Mouse (Mus musculus) limb, embryonic 11.5 days (tissue): ENCODE results near the gene Prr13. TPM values are rescaled to one million over a fixed set of nuclear protein-coding genes. Genes with fewer than 3 reads are reported as not detected.

ENCODE experiments used
- ATAC-seq: fragments of 200-750 bp; cut with Nextera tagmentation; 2 replicates; pipeline ENCODE4 v1.8.0; 2017; ENCODE audit warnings: low read depth; ENCODE audit not compliant: insufficient number of reproducible peaks, low FRiP score, low TSS enrichment
- DNase-seq: peaks from one replicate; pipeline ENCODE4 v3.0.0-alpha.2; 2015; ENCODE audit warnings: low spot score
- H3K27ac ChIP-seq: fragments of 300-500 bp; sonication (generic); replicated peaks from 2 replicates; pipeline ENCODE4 v1.5.1; 2014; ENCODE audit warnings: low read depth, mild to moderate bottlenecking, low read length
- H3K27me3 ChIP-seq: fragments of 300-500 bp; sonication (generic); 2 replicates; pipeline ENCODE4 v1.6.1; 2014; ENCODE audit warnings: mild to moderate bottlenecking, low read length, mixed read lengths; ENCODE audit not compliant: control insufficient read depth, insufficient read depth
- H3K36me3 ChIP-seq: fragments of 300-500 bp; sonication (generic); 2 replicates; pipeline ENCODE4 v1.6.1; 2014; ENCODE audit warnings: mild to moderate bottlenecking, low read length, moderate library complexity, mixed read lengths; ENCODE audit not compliant: control insufficient read depth, insufficient read depth
- H3K4me1 ChIP-seq: fragments of 300-500 bp; sonication (generic); 2 replicates; pipeline ENCODE4 v1.6.1; 2014; ENCODE audit warnings: low read length, mixed read lengths; ENCODE audit not compliant: control insufficient read depth, insufficient read depth
- H3K4me2 ChIP-seq: fragments of 300-500 bp; sonication (generic); 2 replicates; pipeline ENCODE4 v1.6.1; 2014; ENCODE audit warnings: low read depth, mild to moderate bottlenecking, moderate library complexity; ENCODE audit not compliant: severe bottlenecking
- H3K4me3 ChIP-seq: fragments of 300-500 bp; sonication (generic); 2 replicates; pipeline ENCODE4 v1.5.1; 2014; ENCODE audit warnings: low read depth, low read length
- H3K9ac ChIP-seq: fragments of 300-500 bp; sonication (generic); 2 replicates; pipeline ENCODE4 v1.6.1; 2014; ENCODE audit warnings: mild to moderate bottlenecking, low read length
- H3K9me3 ChIP-seq: fragments of 300-500 bp; sonication (generic); 2 replicates; pipeline ENCODE4 v1.6.1; 2016; ENCODE audit warnings: low read length; ENCODE audit not compliant: control insufficient read depth
- WGBS: fragments of 180-500 bp; shearing (Covaris S2); extraction: QIAGEN DNeasy Blood & Tissue Kit; methylation state at CpG from one replicate; pipeline ENCODE4 v1.1.7; 2014; 5-methylcytosine and 5-hydroxymethylcytosine counted together
- polyA plus RNA-seq: library from polyadenylated mRNA; unstranded; fragments of >200 nt; fragmentation: Nextera tagmentation; extraction: Ambion mirVana; gene quantifications from 2 replicates; pipeline ENCODE4 v1.2.1, GENCODE M21; 2014

Prr13 gene
- polyA plus RNA-seq: 79.5 and 80.9 TPM in 2 replicates

GRCm38 (mm10) chr15:102458904-102459317, at the start of gene Prr13:
Gene Prr13, plus strand, starts transcription at chr15:102459028.
- peak; percentile 89 for DNase-seq
- no peaks in the 10 kb centered on the region for H3K9me3 ChIP-seq
- no peaks in the 10 kb centered on the region for H3K27me3 ChIP-seq
- peak within 1 kb of the TSS; percentile 51 for H3K4me2 ChIP-seq
- H3K4me1 ChIP-seq: no peaks in the 10 kb centered on the region
- peak within 1 kb of the TSS; percentile 24 for H3K9ac ChIP-seq
- no peaks in the 10 kb centered on the region for H3K36me3 ChIP-seq
- H3K27ac ChIP-seq: no peak within 1 kb of the TSS
- ATAC-seq: peak; percentile 71; the same call in 1 of the 2 replicates
- peak within 1 kb of the TSS; percentile 42 for H3K4me3 ChIP-seq
- WGBS: under 1% methylated on average over 19 of the region's 19 CpGs

GRCm38 (mm10) chr15:102409286-102409685, 49.5 kb upstream of the Prr13 start:
- Histone ChIP-seq H3K4me2 (peak overlapping the region; percentile 15; the same call in 1 of the 2 replicates), H3K27me3 (no peaks in the 10 kb centered on the region), H3K27ac (no peak overlapping the region), H3K36me3 (peaks cover 38% of the 10 kb centered on the region), H3K4me3 (no peak overlapping the region), H3K9me3 (no peaks in the 10 kb centered on the region), H3K4me1 (peaks cover 14% of the 10 kb centered on the region; the same call in 1 of the 2 replicates), H3K9ac (no peak overlapping the region)
- DNase-seq: no peak
- ATAC-seq: no peak
- 99% methylated on average over 3 of the region's 3 CpGs for WGBS

- no peak for DNase-seq
- ATAC-seq: no peak
- Histone ChIP-seq H3K4me2 (peak overlapping the region; percentile 5; the same call in 1 of the 2 replicates), H3K27ac (no peak overlapping the region), H3K9me3 (no peaks in the 10 kb centered on the region), H3K9ac (no peak overlapping the region), H3K4me3 (no peak overlapping the region), H3K36me3 (peaks cover 40% of the 10 kb centered on the region), H3K4me1 (peaks cover 14% of the 10 kb centered on the region; the same call in 1 of the 2 replicates), H3K27me3 (no peaks in the 10 kb centered on the region)
- 96% methylated on average over 1 of the region's 1 CpGs for WGBS
Measured at GRCm38 (mm10) chr15:102411077-102411476, 47.8 kb upstream of the Prr13 start.

- Histone ChIP-seq H3K4me3 (no peak overlapping the region), H3K4me2 (no peak overlapping the region), H3K9ac (no peak overlapping the region), H3K36me3 (peaks cover 29% of the 10 kb centered on the region), H3K27ac (no peak overlapping the region), H3K4me1 (peaks cover 7% of the 10 kb centered on the region; the same call in 1 of the 2 replicates), H3K9me3 (no peaks in the 10 kb centered on the region), H3K27me3 (no peaks in the 10 kb centered on the region)
- DNase-seq: no peak
- no peak for ATAC-seq
Measured at GRCm38 (mm10) chr15:102413687-102414086, 45.1 kb upstream of the Prr13 start.

- no peak overlapping the region for H3K4me3 ChIP-seq
- no peak for ATAC-seq
- H3K9me3 ChIP-seq: no peaks in the 10 kb centered on the region
- H3K27me3 ChIP-seq: no peaks in the 10 kb centered on the region
- no peaks in the 10 kb centered on the region for H3K4me1 ChIP-seq
- no peak overlapping the region for H3K9ac ChIP-seq
- peaks cover 6% of the 10 kb centered on the region for H3K36me3 ChIP-seq
- WGBS: 92% methylated on average over 2 of the region's 2 CpGs
- no peak for DNase-seq
- no peak overlapping the region for H3K4me2 ChIP-seq
- no peak overlapping the region for H3K27ac ChIP-seq
Measured at GRCm38 (mm10) chr15:102417524-102417923, 41.3 kb upstream of the Prr13 start.

GRCm38 (mm10) chr15:102420986-102421385, 37.8 kb upstream of the Prr13 start:
- Histone ChIP-seq H3K4me3 (no peak overlapping the region), H3K4me1 (no peaks in the 10 kb centered on the region), H3K27me3 (no peaks in the 10 kb centered on the region), H3K36me3 (peaks cover under 1% of the 10 kb centered on the region; the same call in 1 of the 2 replicates), H3K9ac (no peak overlapping the region), H3K9me3 (no peaks in the 10 kb centered on the region), H3K4me2 (no peak overlapping the region), H3K27ac (no peak overlapping the region)
- DNase-seq (no peak), ATAC-seq (no peak)
- 68% methylated on average over 1 of the region's 1 CpGs for WGBS

- no peak for DNase-seq
- Histone ChIP-seq H3K4me1 (no peaks in the 10 kb centered on the region), H3K27me3 (no peaks in the 10 kb centered on the region), H3K4me3 (no peak overlapping the region), H3K4me2 (no peak overlapping the region), H3K27ac (no peak overlapping the region), H3K36me3 (peaks cover 3% of the 10 kb centered on the region; the same call in 1 of the 2 replicates), H3K9ac (no peak overlapping the region), H3K9me3 (no peaks in the 10 kb centered on the region)
- no peak for ATAC-seq
- 61% methylated on average over 3 of the region's 3 CpGs for WGBS
Measured at GRCm38 (mm10) chr15:102421437-102421836, 37.4 kb upstream of the Prr13 start.

- H3K27ac ChIP-seq: no peak overlapping the region
- peaks cover 8% of the 10 kb centered on the region; the same call in 1 of the 2 replicates for H3K36me3 ChIP-seq
- 93% methylated on average over 2 of the region's 2 CpGs for WGBS
- H3K9ac ChIP-seq: no peak overlapping the region
- no peaks in the 10 kb centered on the region for H3K9me3 ChIP-seq
- no peak for ATAC-seq
- H3K4me3 ChIP-seq: no peak overlapping the region
- H3K27me3 ChIP-seq: no peaks in the 10 kb centered on the region
- no peaks in the 10 kb centered on the region for H3K4me1 ChIP-seq
- DNase-seq: no peak
- H3K4me2 ChIP-seq: no peak overlapping the region
Measured at GRCm38 (mm10) chr15:102423602-102424240, 35.1 kb upstream of the Prr13 start.
